Mouse (Mus musculus) heart, postnatal 0 days (tissue): Measurements from ENCODE around the gene Pcdh19.

Source experiments
- CTCF ChIP-seq: IDR thresholded peaks from 2 replicates; pipeline ENCODE4 v1.5.1; 2016; ENCODE audit warnings: antibody characterized with exemption, control low read depth, low read depth
- EP300 ChIP-seq: IDR thresholded peaks from 2 replicates; pipeline ENCODE4 v1.6.1; 2016; ENCODE audit warnings: antibody characterized with exemption, low read depth

DNA sequence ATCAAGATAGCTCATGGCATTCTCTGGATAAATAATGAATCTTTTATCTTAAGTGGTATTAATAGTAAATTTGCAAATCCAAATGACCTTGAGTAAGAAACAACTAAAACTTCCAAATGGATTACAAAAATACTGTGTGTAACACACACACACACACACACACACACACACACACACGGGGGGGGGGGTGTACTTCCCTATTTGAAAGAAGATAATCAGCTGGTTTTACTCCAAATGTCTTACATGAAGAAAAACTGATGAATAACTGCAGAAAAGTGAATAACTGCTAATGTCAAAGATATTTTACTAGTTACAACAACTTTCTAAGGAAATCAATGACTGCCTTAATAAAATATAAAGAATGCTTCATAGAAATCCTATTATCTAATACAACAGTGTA lies 70.6 kb downstream of the Pcdh19 start:
- no peak for TF ChIP-seq EP300
- TF ChIP-seq CTCF = no peak
